Mouse (Mus musculus): ENCODE measurements at regions not wholly inside any gene's neighbourhood (a gene's known extent, or its start where the extent isn't known, plus 50 kb on each side); places are given as distances from the start of the nearest gene placed in this dataset.
"Not testable (repeated sequence)": the region's sequence is repeated elsewhere in the genome, so short reads cannot be mapped to it uniquely, and the experiment has no call there.

- Histone ChIP-seq H3K27me3 (ENCODE audit: control insufficient read depth, insufficient read depth, low read length) (no peaks in the 10 kb centered on the region), H3K4me2 (ENCODE audit: low read depth, low read length) (no peak overlapping the region), H3K9ac (replicated peaks; ENCODE audit: low read depth, low read length) (no peak overlapping the region), H3K36me3 (replicated peaks; ENCODE audit: control insufficient read depth, insufficient read depth, low read length) (no peaks in the 10 kb centered on the region), H3K9me3 (replicated peaks; ENCODE audit: control insufficient read depth, low read length) (no peaks in the 10 kb centered on the region), H3K4me3 (ENCODE audit: low read depth, low read length) (no peak overlapping the region), H3K27ac (ENCODE audit: low read depth) (no peak overlapping the region), H3K4me1 (ENCODE audit: control insufficient read depth, insufficient read depth) (peaks cover 9% of the 10 kb centered on the region; the same call in 1 of the 2 replicates)
- TF ChIP-seq EP300 (IDR thresholded peaks at IDR 0.05; ENCODE audit: low read depth), result no peak
- no peak for TF ChIP-seq CTCF (IDR thresholded peaks at IDR 0.05; ENCODE audit: low read depth)
- 81% methylated on average over 1 of the region's 1 CpGs for WGBS
- DNase-seq (ENCODE audit: low spot score), result no peak
- no peak for ATAC-seq (ENCODE audit: insufficient read depth, low read depth)
Measured at GRCm38 (mm10) chr3:57948720-57949119, 100.8 kb upstream of the Pfn2 start.

GRCm38 (mm10) chr3:57950431-57951331 lies 102.8 kb upstream of the Pfn2 start:
- Histone ChIP-seq H3K27ac (ENCODE audit: low read depth) (peak overlapping the region; percentile 13), H3K4me1 (ENCODE audit: control insufficient read depth, insufficient read depth) (peaks cover 9% of the 10 kb centered on the region; the same call in 1 of the 2 replicates), H3K27me3 (ENCODE audit: control insufficient read depth, insufficient read depth, low read length) (no peaks in the 10 kb centered on the region), H3K36me3 (replicated peaks; ENCODE audit: control insufficient read depth, insufficient read depth, low read length) (no peaks in the 10 kb centered on the region), H3K9me3 (replicated peaks; ENCODE audit: control insufficient read depth, low read length) (no peaks in the 10 kb centered on the region), H3K4me2 (ENCODE audit: low read depth, low read length) (no peak overlapping the region), H3K9ac (replicated peaks; ENCODE audit: low read depth, low read length) (no peak overlapping the region), H3K4me3 (ENCODE audit: low read depth, low read length) (no peak overlapping the region)
- 38% methylated on average over 7 of the region's 7 CpGs for WGBS
- ATAC-seq (ENCODE audit: insufficient read depth, low read depth), result no peak; the same call in 1 of the 2 replicates
- TF ChIP-seq EP300 (IDR thresholded peaks at IDR 0.05; ENCODE audit: low read depth), result no peak
- no peak for TF ChIP-seq CTCF (IDR thresholded peaks at IDR 0.05; ENCODE audit: low read depth)
- peak; percentile 9 for DNase-seq (ENCODE audit: low spot score)

DNA sequence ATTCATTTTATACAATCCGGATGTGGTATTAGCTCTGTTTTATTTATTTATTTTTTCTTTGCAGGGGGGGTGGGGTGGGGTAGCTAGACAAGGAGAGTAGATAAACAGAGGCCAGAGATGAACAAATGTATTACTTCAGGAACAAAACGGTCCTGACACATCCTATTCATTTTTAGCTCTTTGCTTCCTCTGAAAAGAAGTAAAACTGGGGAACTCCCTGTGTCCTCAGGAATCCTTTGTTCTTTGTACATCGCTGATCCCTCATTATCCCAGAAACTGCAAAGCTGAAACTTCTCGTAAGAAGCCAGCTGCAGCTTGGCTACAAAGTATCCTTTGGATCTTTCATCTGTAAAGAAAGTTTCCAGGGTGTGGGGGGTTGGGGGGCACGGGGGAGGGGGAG lies 103.6 kb upstream of the Pfn2 start:
- TF ChIP-seq EP300 (IDR thresholded peaks at IDR 0.05; ENCODE audit: low read depth) (no peak), CTCF (IDR thresholded peaks at IDR 0.05; ENCODE audit: low read depth) (no peak)
- DNase-seq (ENCODE audit: low spot score) (no peak), ATAC-seq (ENCODE audit: insufficient read depth, low read depth) (no peak)
- peaks cover 9% of the 10 kb centered on the region; the same call in 1 of the 2 replicates for H3K4me1 ChIP-seq (ENCODE audit: control insufficient read depth, insufficient read depth)
- H3K9me3 ChIP-seq (replicated peaks; ENCODE audit: control insufficient read depth, low read length), result no peaks in the 10 kb centered on the region
- H3K27me3 ChIP-seq (ENCODE audit: control insufficient read depth, insufficient read depth, low read length), result no peaks in the 10 kb centered on the region
- no peak overlapping the region for H3K4me2 ChIP-seq (ENCODE audit: low read depth, low read length)
- H3K4me3 ChIP-seq (ENCODE audit: low read depth, low read length), result no peak overlapping the region
- H3K9ac ChIP-seq (replicated peaks; ENCODE audit: low read depth, low read length), result no peak overlapping the region
- 61% methylated on average over 5 of the region's 5 CpGs for WGBS
- no peaks in the 10 kb centered on the region for H3K36me3 ChIP-seq (replicated peaks; ENCODE audit: control insufficient read depth, insufficient read depth, low read length)
- no peak overlapping the region for H3K27ac ChIP-seq (ENCODE audit: low read depth)

DNA sequence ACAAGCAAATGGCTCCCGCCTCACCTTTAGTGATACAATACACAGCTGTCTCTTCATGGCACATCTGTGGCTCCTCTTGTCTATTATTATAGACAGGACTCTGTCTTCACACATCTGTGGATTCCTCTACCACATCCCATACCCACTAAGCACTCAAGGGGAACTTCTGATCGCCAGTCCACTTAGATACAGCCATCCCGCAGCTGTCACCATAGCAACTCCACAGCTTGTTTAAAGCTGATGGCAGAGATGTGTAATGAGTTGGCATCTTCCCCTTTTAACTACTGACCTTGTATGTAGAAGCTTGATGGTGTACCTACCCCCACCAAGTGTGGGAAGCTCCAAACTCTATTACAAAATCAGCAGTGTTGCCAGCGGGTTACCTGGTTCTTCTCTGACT lies 109.5 kb upstream of the Pfn2 start:
- TF ChIP-seq CTCF (IDR thresholded peaks at IDR 0.05; ENCODE audit: low read depth) (no peak), EP300 (IDR thresholded peaks at IDR 0.05; ENCODE audit: low read depth) (no peak)
- no peak overlapping the region for H3K4me2 ChIP-seq (ENCODE audit: low read depth, low read length)
- no peak overlapping the region for H3K9ac ChIP-seq (replicated peaks; ENCODE audit: low read depth, low read length)
- no peak for DNase-seq (ENCODE audit: low spot score)
- H3K4me3 ChIP-seq (ENCODE audit: low read depth, low read length), result no peak overlapping the region
- WGBS, result 83% methylated on average over 4 of the region's 4 CpGs
- ATAC-seq (ENCODE audit: insufficient read depth, low read depth), result no peak
- H3K4me1 ChIP-seq (ENCODE audit: control insufficient read depth, insufficient read depth), result 0 out of 2 replicates have a peak, but pooled peaks cover 4% of the 10 kb centered on the region
- H3K27ac ChIP-seq (ENCODE audit: low read depth), result no peak overlapping the region
- H3K9me3 ChIP-seq (replicated peaks; ENCODE audit: control insufficient read depth, low read length), result no peaks in the 10 kb centered on the region
- no peaks in the 10 kb centered on the region for H3K27me3 ChIP-seq (ENCODE audit: control insufficient read depth, insufficient read depth, low read length)
- H3K36me3 ChIP-seq (replicated peaks; ENCODE audit: control insufficient read depth, insufficient read depth, low read length), result no peaks in the 10 kb centered on the region

DNA sequence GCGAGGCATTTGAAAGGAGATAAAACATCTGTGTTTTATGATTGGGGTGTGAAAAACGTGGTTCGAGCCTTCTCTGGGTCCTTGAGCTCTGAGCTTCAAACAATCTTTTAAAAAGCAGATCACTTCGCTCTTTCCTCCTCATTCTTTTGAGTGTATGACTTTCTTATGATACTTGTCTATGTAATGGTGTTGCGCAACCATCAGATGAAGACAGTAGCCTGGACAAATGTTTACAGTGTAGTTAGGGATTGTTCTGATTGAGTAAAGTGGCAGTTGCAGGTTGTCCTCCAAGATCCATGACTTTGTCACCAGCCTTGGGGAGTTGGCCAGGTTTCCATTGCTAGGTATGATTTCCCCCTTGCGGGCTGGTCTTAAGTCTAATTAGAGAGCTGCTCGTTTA lies 116.1 kb upstream of the Pfn2 start:
- no peak overlapping the region for H3K4me3 ChIP-seq (ENCODE audit: low read depth, low read length)
- no peak for TF ChIP-seq CTCF (IDR thresholded peaks at IDR 0.05; ENCODE audit: low read depth)
- no peak for TF ChIP-seq EP300 (IDR thresholded peaks at IDR 0.05; ENCODE audit: low read depth)
- DNase-seq (ENCODE audit: low spot score) (no peak), ATAC-seq (ENCODE audit: insufficient read depth, low read depth) (no peak)
- WGBS, result 81% methylated on average over 7 of the region's 7 CpGs
- no peak overlapping the region for H3K27ac ChIP-seq (ENCODE audit: low read depth)
- H3K4me2 ChIP-seq (ENCODE audit: low read depth, low read length), result no peak overlapping the region
- H3K4me1 ChIP-seq (ENCODE audit: control insufficient read depth, insufficient read depth), result no peaks in the 10 kb centered on the region
- H3K36me3 ChIP-seq (replicated peaks; ENCODE audit: control insufficient read depth, insufficient read depth, low read length), result no peaks in the 10 kb centered on the region
- H3K9me3 ChIP-seq (replicated peaks; ENCODE audit: control insufficient read depth, low read length), result no peaks in the 10 kb centered on the region
- no peak overlapping the region for H3K9ac ChIP-seq (replicated peaks; ENCODE audit: low read depth, low read length)
- H3K27me3 ChIP-seq (ENCODE audit: control insufficient read depth, insufficient read depth, low read length), result no peaks in the 10 kb centered on the region

DNA sequence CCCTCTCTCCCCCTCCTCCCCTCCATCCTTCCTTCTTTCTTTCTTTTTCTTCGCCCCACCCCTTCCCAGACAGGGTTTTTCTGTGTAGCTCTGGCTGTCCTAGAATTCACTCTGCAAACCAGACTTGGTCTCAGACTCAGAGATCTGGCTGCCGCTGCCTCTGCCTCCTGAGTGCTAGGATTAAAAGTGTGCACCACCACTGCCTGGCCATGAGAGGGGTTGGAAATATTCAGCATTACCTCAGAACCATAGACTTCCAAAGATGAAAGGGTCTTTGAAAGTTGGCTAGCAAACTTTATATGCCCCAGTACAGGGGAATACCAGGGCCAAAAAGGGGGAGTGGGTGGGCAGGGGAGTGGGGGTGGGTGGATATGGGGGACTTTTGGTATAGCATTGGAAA lies 122.7 kb upstream of the Pfn2 start:
- 85% methylated on average over 2 of the region's 2 CpGs for WGBS
- H3K4me3 ChIP-seq (ENCODE audit: low read depth, low read length); DNase-seq (ENCODE audit: low spot score); ATAC-seq (ENCODE audit: insufficient read depth, low read depth); H3K4me2 ChIP-seq (ENCODE audit: low read depth, low read length); H3K9ac ChIP-seq (replicated peaks; ENCODE audit: low read depth, low read length); H3K36me3 ChIP-seq (replicated peaks; ENCODE audit: control insufficient read depth, insufficient read depth, low read length); H3K27ac ChIP-seq (ENCODE audit: low read depth); H3K27me3 ChIP-seq (ENCODE audit: control insufficient read depth, insufficient read depth, low read length); H3K4me1 ChIP-seq (ENCODE audit: control insufficient read depth, insufficient read depth); H3K9me3 ChIP-seq (replicated peaks; ENCODE audit: control insufficient read depth, low read length): not testable (repeated sequence)

Data from heart, postnatal 0 days (tissue).